Mouse (Mus musculus): ENCODE results near the gene Adck1.
"Not testable (repeated sequence)": the region's sequence is repeated elsewhere in the genome, so short reads cannot be mapped to it uniquely, and the experiment has no call there.

The Adck1 gene

DNA sequence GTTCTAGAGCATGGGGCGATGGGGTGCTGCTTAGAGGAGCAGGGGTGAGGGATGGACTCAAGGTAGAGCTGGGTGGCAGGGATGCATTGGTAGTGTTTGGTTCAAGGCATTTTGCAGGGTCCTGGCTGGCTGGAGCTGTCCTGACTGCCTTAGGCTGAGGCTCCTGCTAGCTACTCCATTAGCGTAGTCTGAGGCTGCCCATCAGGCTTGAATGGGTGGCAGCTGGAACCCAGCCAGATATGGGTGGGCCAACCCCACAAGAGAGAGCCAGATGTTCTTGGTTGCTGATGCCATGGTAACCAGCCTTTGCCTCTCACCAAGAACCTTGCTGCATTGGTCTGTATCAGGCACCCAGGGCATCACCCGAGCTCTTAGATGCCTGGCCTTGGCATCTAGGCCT lies 66.6 kb downstream of the Adck1 start:
- DNase-seq (ENCODE audit: low read depth, low spot score), result no peak

DNA sequence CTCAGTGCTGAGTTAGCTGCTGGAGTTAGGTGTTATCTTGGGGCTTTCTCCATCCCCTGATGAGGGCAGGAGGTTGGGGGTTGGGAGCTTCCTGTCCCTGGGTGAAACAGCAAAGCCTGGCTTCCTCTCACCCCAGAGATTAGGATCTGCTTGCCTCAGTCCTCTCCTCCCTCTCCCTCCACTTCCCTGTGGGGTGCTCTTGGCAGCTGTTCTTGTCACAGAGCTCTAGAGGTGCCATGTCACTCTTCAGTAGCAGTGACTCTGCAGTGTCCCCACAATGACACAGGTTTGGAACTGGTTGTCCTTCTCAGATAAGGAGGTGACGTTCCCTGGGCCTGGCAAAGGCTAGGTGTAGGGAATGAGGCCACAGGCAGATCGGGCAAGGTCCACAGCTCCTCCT lies 68.4 kb downstream of the Adck1 start:
- DNase-seq (ENCODE audit: low read depth, low spot score), result no peak

DNA sequence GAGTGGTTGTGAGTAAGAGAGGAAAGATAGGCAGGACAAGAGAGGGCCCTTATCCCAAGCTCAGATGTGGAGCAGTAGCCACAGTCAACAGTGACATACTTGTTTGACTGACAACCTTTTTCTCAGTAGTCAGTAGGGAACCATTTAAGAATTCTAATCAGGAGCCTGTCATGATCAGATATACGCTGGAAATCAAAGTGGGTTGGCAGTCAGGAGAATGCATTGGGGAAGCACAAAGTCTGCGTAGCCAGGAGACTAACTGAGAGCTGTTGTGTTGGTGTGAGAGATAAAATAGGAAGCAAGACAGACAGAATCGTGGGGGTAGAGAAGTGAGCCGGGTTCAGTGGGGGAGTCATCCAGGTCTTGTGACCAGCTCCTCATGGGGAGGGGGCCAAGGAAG lies 71.9 kb downstream of the Adck1 start:
- DNase-seq (ENCODE audit: low read depth, low spot score), result no peak

- no peak for DNase-seq (ENCODE audit: low read depth, low spot score)
These were observed 72.8 kb downstream of the Adck1 start for GRCm38 (mm10) chr12:88433171-88433570.

DNA sequence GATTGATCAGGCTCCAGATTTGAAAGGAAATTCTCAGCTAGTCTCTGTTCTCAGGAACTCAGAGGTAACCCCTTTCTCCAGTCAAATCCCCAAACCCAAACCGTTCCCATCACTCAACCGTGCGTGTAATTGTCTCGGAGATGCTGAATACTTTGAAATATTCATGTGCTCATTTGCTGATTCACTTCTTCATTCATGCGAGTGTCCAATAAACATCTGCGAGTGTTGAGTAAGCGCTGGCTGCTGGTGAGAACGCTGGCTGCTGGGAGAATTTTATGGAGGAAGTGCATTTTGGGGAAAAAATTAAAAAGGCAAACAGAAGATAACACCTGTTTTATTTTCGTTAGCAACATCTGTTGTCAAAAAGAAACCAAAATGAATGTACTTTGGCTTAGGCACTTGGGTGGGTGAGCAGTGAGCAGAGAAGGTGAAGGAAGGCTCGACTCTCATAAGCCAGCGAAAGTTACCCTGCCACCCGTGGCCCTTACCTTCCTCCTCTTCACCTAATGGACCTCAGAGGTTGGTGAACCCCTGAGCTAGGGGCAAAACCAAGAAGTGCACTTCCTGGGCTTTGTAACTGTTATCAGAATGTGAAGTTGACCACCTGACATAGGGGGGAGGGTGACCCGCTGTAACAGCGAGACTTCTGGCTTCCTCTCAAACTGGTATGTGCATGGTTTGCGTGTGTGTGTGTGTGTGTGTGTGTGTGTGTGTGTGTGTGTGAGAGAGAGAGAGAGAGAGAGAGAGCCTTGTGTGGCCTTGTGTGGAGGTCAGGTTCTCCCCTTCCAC lies 76.8 kb downstream of the Adck1 start:
- DNase-seq (ENCODE audit: low read depth, low spot score), result no peak

GRCm38 (mm10) chr12:88441922-88442809 lies 81.8 kb downstream of the Adck1 start:
- DNase-seq (ENCODE audit: low read depth, low spot score), result no peak

GRCm38 (mm10) chr12:88444040-88444439 lies 83.7 kb downstream of the Adck1 start:
- no peak for DNase-seq (ENCODE audit: low read depth, low spot score)

DNA sequence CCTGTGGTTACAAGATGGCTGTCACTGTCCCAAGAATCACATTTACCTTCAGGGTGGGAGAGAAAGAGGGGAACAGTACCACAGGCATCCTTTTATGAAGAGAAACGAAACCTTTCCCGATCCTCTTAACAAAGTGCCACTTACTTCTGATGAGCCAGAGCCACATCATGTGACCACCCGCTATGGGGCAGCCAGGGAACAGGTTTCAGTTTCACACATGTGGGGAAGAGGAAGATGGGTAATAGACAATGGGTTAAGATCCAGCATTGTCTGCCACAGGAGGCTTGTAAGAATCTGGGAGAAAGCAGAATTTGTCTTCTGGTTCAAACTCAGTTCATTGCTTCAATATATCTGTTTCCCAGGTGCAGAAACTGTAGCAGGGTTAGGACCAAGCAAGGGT lies 85.1 kb downstream of the Adck1 start:
- DNase-seq (ENCODE audit: low read depth, low spot score), result no peak

DNA sequence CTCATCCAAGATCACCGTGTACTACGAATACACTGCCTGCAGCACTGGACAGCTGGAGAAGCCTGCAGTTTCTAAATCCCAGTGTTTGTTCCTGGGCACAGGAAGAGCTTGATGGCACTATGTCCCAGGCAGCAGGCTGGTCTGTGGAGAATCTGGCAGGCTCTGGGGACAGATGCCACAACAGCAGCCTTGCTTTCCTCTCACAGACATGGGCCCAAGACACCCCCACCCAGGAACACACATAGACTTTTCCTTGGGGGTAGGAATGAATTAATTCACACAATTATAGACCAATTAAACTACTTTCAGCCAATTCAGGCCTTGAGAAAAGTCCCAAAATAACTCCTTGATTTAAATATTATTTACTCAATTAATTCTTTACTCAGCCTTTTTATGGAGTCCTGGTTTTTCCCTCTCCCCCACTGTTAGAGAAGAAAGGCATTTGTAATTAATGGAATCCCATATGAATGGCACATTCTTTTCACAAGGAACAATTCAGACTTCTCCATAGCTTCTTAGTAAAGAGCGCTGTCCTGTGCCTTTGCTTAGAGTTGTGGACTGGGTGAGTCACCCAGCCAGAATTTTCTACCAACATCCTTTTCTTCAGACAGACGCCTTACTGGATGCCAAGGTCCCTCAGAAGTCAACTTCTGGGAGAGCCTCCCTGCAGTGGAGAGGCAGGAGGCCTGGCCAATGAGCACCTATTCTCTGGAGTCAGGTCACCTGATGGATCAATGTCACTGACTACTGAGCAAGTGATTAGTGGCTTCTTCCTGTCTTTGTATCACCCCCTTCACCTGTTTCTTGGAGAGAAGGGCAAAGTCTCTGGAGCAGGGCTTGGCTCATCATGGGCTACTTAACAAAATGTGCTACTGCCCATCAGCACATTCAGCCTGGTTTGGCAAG lies 90.6 kb downstream of the Adck1 start:
- no peak for DNase-seq (ENCODE audit: low read depth, low spot score)

- peak; percentile 66 for DNase-seq (ENCODE audit: low read depth, low spot score)
These were observed 94.5 kb downstream of the Adck1 start for GRCm38 (mm10) chr12:88454701-88455410.

GRCm38 (mm10) chr12:88457021-88457420 lies 96.7 kb downstream of the Adck1 start:
- no peak for DNase-seq (ENCODE audit: low read depth, low spot score)

DNA sequence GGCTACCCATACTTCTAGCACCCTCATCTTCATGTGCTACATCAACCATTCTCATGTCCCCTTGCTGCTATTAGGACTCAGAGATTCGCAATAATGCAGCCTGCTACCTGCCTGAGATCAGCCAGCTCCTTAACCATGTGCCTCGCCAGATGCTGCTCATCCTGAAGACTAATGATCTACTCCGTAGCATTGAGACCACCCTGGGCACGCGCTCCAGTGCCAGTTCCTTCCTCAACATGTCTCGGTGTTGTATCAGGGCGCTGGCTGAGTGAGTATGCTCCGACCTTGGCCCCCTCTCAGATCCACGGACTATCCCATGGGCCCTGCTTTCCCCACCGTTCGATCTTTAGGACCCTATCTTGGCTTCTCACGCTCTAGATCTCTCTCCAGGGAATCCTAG lies 98.6 kb downstream of the Adck1 start:
- no peak for DNase-seq (ENCODE audit: low read depth, low spot score)

- DNase-seq (ENCODE audit: low read depth, low spot score), result no peak
These were observed 99.1 kb downstream of the Adck1 start for GRCm38 (mm10) chr12:88459461-88459860.

- DNase-seq (ENCODE audit: low read depth, low spot score), result no peak
These were observed 100.7 kb downstream of the Adck1 start for GRCm38 (mm10) chr12:88461026-88461425.

DNA sequence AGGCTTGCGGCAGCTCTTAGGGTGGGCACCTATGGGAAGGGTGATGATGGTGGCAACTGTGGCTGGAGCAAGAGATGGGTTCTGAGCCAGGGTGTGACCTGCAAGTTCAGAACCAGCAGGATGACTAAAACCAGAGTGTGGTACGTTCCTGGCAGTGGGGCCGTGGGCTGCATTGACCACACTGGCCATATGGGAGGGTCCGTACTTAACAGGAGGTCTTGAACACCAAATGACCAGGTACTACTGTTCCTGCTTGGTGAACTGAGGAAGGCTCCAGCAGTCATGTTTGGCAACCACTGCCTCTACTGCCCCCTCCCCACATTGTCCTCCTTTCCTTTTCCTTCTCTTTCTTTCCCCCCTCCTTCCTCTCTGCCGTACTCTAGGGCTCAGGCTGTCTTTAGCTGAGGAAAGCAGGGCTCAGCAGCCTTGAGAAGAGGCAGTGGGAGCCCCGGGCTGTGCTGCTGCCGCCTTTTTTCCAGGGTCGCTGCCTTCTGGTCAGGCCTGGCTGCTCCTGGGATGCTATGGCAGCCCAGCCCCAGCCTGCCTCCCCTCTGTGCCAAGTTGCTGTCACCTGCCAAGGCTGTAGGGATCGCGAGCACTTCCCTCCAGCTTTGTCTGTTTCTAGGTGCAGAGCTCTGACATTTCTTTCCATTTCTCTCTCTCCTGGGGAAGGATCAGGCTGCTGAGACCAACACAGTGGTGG lies 103.4 kb downstream of the Adck1 start:
- no peak for DNase-seq (ENCODE audit: low read depth, low spot score)

DNA sequence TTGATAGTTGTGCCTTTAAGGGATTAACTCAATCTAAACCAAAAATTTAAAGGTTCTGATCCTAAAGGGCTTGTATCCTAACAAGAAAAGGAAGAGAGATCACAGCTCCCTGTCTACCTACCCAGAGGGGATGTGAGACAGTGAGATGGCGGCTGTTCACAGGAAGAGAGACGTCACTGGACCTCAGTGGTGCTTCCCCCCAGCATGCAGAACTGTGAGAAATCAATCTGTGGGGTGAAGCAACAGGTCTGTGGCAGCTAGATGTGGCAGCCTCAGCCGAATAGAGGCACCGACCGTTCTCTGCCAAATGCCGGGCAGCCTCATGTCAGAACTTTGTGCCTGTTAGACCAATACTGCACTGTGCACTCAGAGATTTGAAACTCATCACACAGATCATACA lies 106.4 kb downstream of the Adck1 start:
- DNase-seq (ENCODE audit: low read depth, low spot score), result no peak

DNA sequence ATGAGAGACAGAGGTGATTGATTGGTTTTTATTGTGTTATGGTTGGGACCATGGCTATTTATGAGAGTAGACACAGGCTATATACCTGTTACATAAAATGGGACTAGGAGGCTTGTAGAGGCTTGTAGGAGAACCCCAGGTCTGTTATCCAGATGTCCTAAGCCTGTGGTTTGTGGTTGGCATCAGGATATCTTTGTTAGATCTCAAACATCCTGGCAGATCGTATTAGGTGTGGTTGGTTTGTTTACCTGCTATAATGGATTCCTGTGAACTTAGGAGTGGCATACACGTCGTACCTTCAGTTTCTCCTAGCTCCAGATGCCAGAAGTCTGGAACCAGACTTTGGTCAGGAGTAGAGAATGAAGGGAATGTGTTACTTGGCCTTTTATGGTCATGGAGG lies 106.9 kb downstream of the Adck1 start:
- no peak for DNase-seq (ENCODE audit: low read depth, low spot score)

DNA sequence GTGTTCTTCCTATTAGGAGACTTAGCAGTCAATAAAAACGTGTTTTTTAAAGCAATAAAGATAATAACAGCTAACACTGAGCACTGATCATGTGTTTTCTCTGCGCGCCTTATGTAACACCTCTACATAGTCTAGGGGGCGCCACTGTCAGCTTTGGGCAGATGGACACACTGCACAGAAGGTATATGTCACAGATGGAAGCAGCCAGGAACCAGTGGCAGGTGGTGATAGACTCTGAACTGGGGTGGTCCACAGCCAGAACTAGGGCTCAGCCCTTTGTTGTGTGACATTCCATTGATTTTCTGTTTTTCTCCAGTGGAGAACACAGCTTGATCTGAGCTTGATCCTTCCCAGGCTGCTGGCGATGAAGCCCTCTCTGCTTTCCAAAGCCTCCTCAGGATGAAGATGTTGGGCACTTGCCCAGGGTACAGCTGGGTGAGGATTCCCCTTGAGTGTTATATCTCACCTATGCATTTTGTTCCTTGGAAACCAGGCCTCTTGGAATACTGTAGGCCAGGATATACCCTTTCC lies 107.6 kb downstream of the Adck1 start:
- DNase-seq (ENCODE audit: low read depth, low spot score), result no peak

DNA sequence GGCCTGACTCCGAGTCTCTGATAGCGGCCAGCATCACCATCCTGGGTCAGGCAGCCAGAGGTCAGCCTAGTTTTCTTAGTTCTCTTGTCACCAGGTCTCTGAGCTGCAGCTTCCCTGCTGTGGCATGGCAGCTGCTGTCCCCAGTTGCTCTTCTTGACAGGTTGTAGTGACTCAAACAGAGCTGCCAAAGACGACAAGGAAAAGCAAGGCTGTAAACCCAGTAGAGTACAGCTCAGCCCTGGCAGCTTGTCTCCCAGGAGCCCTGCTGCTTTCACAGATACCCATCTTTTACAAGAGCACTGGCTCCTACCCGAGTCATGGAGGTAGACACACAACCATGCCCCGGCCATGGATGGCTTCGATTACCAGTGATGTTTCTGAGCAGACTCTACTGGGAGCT lies 108.3 kb downstream of the Adck1 start:
- DNase-seq (ENCODE audit: low read depth, low spot score), result no peak

GRCm38 (mm10) chr12:88471884-88472283 lies 111.5 kb downstream of the Adck1 start:
- DNase-seq (ENCODE audit: low read depth, low spot score), result not testable (repeated sequence)

Data from mesoderm, embryonic 11.5 days (tissue).